Mouse (Mus musculus) heart, adult 18-20 months (tissue): ENCODE data around the gene Rrp1. TPM values are rescaled to one million over a fixed set of nuclear protein-coding genes. Genes with fewer than 3 reads are reported as not detected.
"Not testable (repeated sequence)": the region's sequence is repeated elsewhere in the genome, so short reads cannot be mapped to it uniquely, and the experiment has no call there.

Source experiments
- DNase-seq, 2 experiments: peaks; one replicate each; pipeline ENCODE4 v3.0.0; 2021 to 2022; ENCODE audit warnings: mixed read lengths in 1 of 2
- total RNA-seq, 2 experiments: library from RNA; stranded (reverse); gene quantifications; 2 replicates each; pipeline ENCODE4 v1.2.3; 2021

Rrp1 gene
- total RNA-seq, 2 experiments from 2014 or later, result 90.5 to 94.6 TPM

DNA sequence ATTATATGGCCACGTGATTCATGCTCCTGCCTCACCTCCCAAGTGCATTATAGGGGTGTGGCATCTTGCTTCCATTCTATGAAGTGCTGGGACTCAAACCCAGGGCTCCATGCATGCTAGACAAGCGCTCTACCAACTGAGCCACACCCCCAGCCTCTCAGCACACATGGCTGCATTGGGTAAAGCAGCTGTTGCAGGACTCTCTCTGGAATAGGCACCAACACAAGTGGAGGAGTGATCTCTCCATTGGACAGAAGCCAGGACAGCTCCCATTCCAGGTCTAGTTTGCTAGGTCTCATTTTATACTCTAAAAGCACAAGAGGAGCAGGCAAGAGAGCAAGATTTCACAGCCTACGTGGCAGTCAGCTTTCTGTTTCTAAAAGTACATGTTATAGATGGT, 29.3 kb downstream of the Rrp1 start:
- DNase-seq, result no peak

GRCm38 (mm10) chr10:78378516-78378915, 34.3 kb downstream of the Rrp1 start:
- no peak for DNase-seq

DNA sequence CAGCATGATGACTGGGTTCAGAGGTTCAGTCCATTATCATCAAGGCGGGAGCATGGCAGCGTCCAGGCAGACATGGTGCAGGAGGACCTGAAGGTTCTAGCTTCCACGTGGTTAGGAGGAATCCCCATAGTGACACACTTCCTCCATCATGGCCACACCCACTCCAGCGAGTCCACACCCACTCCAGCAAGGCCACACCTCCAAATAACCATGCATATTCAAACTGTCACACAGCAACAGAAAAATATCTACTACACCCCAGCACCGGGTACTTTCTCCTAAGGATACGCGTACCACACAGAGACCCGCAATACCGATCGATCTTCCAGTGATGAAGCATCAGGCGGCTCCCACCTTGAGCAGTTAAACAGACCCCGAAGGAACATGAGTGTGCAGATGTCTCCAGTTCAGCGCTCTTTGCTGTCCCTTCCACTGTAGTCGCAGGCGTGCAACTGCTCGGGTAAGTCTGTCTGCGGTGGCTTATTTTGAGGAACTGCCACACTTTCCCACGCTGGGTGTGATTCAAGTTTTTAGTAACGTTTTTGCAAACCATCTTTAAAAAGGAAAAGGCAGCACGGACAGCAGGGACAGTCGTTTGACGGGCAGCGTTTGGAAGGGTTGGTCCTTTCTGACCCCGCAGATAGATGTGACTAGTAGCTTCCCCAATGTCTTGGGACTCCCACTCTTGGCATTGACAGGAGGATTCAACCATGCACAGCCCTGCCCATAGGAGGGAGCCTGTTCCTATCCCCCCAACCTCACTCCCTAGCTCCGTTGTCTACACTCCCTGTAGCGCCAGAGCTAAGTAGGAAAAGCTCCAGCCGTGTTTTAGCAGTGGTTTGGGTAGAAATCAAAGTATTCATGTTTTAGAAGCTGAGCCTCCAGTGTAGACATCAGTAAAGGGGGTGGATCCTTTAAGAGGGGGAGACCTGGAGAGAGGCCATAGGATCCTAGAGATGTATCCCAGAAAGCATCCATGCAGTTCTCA, 39.9 kb downstream of the Rrp1 start:
- DNase-seq, result no peak

GRCm38 (mm10) chr10:78371746-78372145, 41.1 kb downstream of the Rrp1 start:
- no peak for DNase-seq

- DNase-seq, result no peak
These were observed 45.3 kb downstream of the Rrp1 start for GRCm38 (mm10) chr10:78367586-78367985.

GRCm38 (mm10) chr10:78366851-78367312, 46.0 kb downstream of the Rrp1 start:
- peak; percentile 34 for DNase-seq

GRCm38 (mm10) chr10:78366195-78366834, 46.5 kb downstream of the Rrp1 start:
- no peak for DNase-seq

- DNase-seq, result no peak
These were observed 47.3 kb downstream of the Rrp1 start for GRCm38 (mm10) chr10:78365555-78365954.

DNA sequence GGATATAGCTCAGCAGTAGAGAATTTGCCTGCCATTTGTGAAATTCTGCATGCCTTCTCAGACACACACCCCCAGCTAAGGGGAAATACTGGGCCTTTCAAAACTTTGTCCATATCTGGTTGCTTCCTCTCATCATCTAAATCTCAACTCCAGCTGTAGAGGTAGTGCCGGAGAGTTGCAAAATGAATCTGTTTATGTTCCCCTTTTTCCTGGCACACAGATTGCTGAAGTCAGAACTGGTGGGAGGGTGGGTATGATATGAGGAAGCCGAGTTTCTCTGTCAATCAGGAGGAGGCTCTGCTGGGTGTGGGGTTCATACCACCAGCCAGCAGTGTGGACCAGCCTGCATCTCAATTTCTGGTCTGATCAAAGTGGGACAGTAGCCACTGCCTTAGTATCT, 48.7 kb downstream of the Rrp1 start:
- DNase-seq, result peak in 1 of 2 experiments; percentile 52

DNA sequence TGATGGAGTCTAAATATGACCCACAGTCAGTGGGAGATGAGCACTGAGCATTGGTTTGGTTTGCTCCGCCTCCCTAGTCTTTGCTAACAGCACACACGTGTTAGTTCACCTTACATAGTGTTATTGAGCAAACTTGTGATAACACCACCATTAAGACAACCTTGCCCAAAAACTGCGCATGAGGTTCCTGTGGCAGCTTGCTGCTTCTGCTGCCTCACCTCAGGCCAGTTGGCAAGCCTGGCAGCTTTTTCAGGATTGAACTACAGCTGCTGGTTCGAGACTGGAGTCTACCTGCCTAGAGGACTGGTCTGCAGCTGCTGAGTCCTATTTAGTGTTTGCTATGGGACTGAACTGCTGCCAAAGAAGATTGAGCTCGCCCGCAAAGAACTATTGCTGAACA, 49.5 kb downstream of the Rrp1 start:
- no peak for DNase-seq

GRCm38 (mm10) chr10:78361951-78362350, 50.9 kb downstream of the Rrp1 start:
- DNase-seq, result peak; percentile 59 to 75

DNA sequence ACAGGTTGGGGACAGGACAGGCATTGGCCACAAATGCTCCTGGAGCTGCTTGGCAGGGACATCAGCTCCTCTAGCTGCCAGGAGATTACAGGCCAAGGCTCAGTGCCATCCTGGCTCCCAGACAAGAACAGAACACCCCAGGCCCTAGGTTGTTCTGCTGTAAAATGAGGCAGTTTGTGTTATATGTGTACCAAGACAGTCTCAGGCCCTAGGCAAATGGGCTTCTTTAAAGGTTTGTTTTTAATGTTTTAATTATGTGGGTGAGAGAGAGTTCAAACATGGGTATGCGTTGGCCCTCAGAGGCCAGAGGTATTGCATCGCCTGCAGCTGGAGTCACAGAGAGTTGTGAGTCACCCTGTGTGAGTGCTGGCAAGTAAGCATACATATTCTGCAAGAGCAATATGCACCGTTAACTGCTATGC, 52.5 kb downstream of the Rrp1 start:
- peak; percentile 65 to 71 for DNase-seq

DNA sequence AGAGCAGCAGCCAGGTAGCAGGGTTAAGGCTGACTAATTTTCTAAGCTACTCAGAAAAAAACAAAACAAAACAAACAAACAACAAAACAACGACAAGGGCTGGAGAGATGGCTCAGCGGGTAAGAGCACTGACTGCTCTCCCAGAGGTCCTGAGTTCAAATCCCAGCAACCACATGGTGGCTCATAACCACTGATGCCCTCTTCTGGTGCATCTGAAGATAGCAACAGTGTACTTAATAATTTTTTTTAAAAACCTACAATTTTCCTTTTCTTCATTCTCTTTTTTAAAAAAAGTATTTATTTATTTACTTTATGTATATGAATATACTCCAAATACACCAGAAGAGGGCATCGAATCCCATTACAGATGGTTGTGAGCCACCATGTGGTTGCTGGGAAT, 53.8 kb downstream of the Rrp1 start:
- DNase-seq, result not testable (repeated sequence)

- DNase-seq, result no peak
These were observed 54.6 kb downstream of the Rrp1 start for GRCm38 (mm10) chr10:78358266-78358665.

- DNase-seq, result no peak
These were observed 55.1 kb downstream of the Rrp1 start for GRCm38 (mm10) chr10:78357742-78358141.

GRCm38 (mm10) chr10:78355931-78356593, 56.8 kb downstream of the Rrp1 start:
- DNase-seq, result no peak

DNA sequence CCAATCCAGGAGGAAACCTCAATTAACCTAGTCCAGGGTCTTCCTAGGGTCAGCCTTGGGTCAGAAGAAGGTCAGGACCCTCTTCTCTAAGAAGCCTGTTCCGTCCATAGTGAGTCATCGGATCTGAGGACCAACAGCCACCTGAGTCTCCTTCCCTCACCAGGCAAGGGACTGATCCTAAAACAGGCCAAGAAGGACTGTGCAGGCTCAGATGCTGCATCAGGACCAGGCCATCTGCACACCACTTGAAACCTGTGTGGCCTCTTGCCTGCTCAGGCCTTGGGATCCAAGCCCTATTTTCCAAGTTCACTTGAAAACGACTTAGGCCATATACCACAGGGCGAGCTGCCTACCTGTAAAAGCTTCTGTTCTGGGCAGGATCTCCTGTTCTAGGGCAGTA, 59.6 kb downstream of the Rrp1 start:
- DNase-seq, result no peak

- no peak for DNase-seq
These were observed 60.2 kb downstream of the Rrp1 start for GRCm38 (mm10) chr10:78352666-78353030.

DNA sequence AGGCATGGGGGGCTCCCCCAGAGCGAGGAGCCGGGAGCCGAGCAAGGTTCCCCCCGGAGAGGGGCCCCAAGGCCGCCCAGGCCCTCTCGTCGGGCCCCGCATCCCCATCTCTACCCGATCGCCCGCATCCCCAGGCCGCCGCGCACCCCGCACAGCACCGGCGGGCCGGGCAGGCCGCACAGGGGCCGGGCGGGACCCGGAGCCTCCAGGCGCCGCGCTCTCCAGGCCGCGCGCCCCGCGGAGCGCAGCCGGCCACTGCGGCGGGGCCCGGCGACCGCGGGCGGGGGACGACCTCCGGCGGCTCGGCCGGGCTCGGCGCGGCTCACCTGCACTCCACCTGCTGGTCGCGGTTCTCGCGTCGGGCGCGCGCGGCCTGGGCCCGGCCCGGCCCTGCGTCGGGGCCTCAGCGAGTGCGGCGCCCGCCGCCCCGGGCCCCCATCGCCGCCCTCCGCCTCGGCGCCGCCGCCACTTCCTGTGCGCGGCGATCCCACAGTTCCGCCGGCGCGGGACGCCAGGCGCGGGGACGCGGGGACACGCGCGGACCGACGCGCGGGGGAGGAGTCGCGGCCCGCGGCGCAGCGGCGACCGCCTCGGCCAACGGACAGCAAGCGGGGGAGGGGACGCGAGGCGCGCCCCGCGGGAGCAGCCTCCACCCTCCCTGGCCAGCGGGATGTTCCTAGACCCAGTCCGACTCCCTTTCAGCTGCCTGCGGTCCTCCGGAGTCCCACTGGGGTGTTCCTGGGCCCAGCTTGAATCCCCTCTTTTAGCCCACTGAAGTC, 60.8 kb downstream of the Rrp1 start, which contains the start of gene Agpat3:
Gene Agpat3, minus strand, starts transcription at position 603 of the 779 bp plus-strand sequence.
- DNase-seq, result peak; percentile 73 to 75

DNA sequence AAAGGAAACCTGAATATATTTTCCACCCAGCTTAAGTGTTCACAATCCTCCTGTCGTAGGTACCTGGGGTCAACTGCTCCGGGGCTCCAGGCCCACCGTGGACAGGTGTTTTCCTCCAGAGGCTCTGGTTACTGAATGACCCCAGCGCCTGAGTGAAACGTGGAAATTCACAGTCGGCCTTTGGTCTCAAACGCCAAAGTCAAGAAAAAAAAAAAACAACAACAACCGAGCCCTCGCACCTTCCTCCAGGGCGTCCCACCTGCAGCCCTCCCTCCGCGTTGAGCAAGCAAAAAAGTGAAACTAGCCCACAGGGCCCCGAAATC, 61.3 kb downstream of the Rrp1 start:
- DNase-seq, result no peak

GRCm38 (mm10) chr10:78350796-78351556, 61.9 kb downstream of the Rrp1 start:
- no peak for DNase-seq
